Mouse (Mus musculus) forebrain, embryonic 16.5 days (tissue): ENCODE measurements around the gene Slx4ip. TPM values are rescaled to one million over a fixed set of nuclear protein-coding genes. Genes with fewer than 3 reads are reported as not detected.
A peak's percentile ranks its signal among the peaks of the same experiment; 100 is the strongest.

Source experiments
- ATAC-seq: fragments of 200-750 bp; cut with Nextera tagmentation; 2 replicates; pipeline ENCODE4 v1.8.0; 2017; ENCODE audit warnings: mild to moderate bottlenecking, moderate library complexity
- H3K27ac ChIP-seq: fragments of 300-500 bp; sonication (generic); 2 replicates; pipeline ENCODE4 v1.5.1; 2014; ENCODE audit warnings: low read length, control low read depth
- H3K27me3 ChIP-seq: fragments of 300-500 bp; sonication (generic); replicated peaks from 2 replicates; pipeline ENCODE4 v1.6.1; 2014; ENCODE audit warnings: low read length; ENCODE audit not compliant: control insufficient read depth, insufficient read depth
- H3K36me3 ChIP-seq: fragments of 300-500 bp; sonication (generic); 2 replicates; pipeline ENCODE4 v1.6.1; 2014; ENCODE audit not compliant: control insufficient read depth, insufficient read depth
- H3K4me1 ChIP-seq: fragments of 300-500 bp; sonication (generic); replicated peaks from 2 replicates; pipeline ENCODE4 v1.6.1; 2014; ENCODE audit warnings: low read length; ENCODE audit not compliant: control insufficient read depth, insufficient read depth
- H3K4me2 ChIP-seq: fragments of 300-500 bp; sonication (generic); 2 replicates; pipeline ENCODE4 v1.6.1; 2014; ENCODE audit warnings: mild to moderate bottlenecking, low read length, control low read depth
- H3K4me3 ChIP-seq: fragments of 300-500 bp; sonication (generic); replicated peaks from 2 replicates; pipeline ENCODE4 v1.5.1; 2014; ENCODE audit warnings: mild to moderate bottlenecking, low read length, control low read depth
- H3K9ac ChIP-seq: fragments of 300-500 bp; sonication (generic); replicated peaks from 2 replicates; pipeline ENCODE4 v1.6.1; 2014; ENCODE audit warnings: low read depth, low read length, control low read depth
- H3K9me3 ChIP-seq: fragments of 300-500 bp; sonication (generic); 2 replicates; pipeline ENCODE4 v1.6.1; 2016; ENCODE audit warnings: low read length; ENCODE audit not compliant: control insufficient read depth
- WGBS: fragments of 180-500 bp; shearing (Covaris S2); extraction: QIAGEN DNeasy Blood & Tissue Kit; methylation state at CpG from one replicate; pipeline ENCODE4 v1.1.7; 2014; 5-methylcytosine and 5-hydroxymethylcytosine counted together
- polyA plus RNA-seq: library from polyadenylated mRNA; unstranded; fragments of >200 nt; fragmentation: Nextera tagmentation; extraction: Ambion mirVana; gene quantifications from 2 replicates; pipeline ENCODE4 v1.2.1, GENCODE M21; 2015

Slx4ip gene
- polyA plus RNA-seq, 1 experiment from 2014 or later, result 12.4 TPM

DNA sequence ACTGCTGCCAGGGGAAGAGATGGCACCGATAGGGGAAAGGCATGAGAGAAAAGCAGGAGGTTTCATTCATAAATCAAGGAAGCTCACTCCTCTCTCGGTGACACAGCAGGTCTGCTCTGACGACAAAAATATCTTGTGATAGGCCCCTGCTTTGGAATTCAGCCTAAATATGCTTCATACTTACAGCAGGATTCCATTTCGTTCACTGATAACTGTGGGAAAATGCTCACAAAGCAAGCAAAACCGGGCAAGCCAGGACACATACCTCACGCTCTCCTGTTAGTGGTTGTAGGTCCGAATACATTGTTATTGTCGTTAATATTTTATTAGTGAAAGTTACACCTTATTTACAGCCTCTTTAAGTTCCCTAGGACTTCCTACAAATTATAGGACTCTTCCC lies 216.9 kb downstream of the Slx4ip start:
- H3K4me2 ChIP-seq, result no peak overlapping the region
- no peaks in the 10 kb centered on the region for H3K9me3 ChIP-seq

DNA sequence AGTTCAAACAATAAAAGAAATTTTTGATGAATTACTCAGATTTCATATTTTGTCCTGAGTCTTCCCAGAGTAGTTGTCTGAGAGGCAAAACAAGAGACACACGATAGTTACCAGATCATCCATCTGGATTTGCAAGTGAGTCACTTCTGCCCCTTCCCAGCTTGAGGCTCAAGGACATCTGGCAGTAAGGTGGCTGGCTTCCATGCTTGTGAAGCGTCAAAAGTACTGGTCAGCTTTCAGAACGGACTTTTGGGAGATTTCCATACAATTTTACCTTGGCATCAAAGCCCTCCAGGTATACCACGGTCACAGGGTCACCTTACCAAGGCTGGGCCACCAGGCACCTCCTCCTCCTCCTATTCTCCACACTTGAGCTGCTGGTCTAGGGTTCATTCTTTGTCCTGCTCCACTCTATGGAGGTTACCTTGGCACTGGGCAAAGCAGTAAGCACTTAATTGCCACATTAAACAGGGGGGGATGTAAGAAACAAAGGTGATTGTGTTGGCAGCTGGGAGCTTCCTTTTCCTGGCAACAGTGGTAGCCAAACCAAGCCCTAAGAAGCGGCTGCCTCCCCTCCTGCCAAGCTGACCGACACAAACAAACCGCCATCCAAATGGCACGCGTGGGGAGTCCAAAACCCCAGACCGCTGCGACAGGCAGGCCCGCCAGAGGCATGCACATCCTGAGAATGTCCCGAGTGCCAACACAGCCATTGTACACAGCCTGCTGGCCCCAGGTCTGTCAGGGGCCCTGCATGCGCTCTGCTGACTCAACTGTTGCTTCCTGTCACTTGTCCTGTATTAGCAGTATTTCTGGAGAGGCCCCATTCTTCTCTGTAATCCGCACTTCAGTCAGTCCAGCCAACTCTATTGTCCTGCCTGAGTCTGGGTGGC lies 218.5 kb downstream of the Slx4ip start:
- Histone ChIP-seq H3K9ac (no peak overlapping the region), H3K36me3 (no peaks in the 10 kb centered on the region), H3K4me1 (peaks cover 30% of the 10 kb centered on the region), H3K27ac (no peak overlapping the region), H3K9me3 (no peaks in the 10 kb centered on the region), H3K4me3 (no peak overlapping the region), H3K27me3 (peaks cover 6% of the 10 kb centered on the region), H3K4me2 (no peak overlapping the region)
- WGBS, result 18% methylated on average over 15 of the region's 15 CpGs
- ATAC-seq, result peak; percentile 77

More for the DNA sequence above, 216.9 kb downstream of the Slx4ip start:
- Histone ChIP-seq H3K36me3 (no peaks in the 10 kb centered on the region), H3K4me3 (no peak overlapping the region), H3K27ac (no peak overlapping the region), H3K4me1 (peaks cover 20% of the 10 kb centered on the region), H3K27me3 (peaks cover 6% of the 10 kb centered on the region), H3K9ac (no peak overlapping the region)
- ATAC-seq, result no peak
- WGBS, result 50% methylated on average over 8 of the region's 8 CpGs

DNA sequence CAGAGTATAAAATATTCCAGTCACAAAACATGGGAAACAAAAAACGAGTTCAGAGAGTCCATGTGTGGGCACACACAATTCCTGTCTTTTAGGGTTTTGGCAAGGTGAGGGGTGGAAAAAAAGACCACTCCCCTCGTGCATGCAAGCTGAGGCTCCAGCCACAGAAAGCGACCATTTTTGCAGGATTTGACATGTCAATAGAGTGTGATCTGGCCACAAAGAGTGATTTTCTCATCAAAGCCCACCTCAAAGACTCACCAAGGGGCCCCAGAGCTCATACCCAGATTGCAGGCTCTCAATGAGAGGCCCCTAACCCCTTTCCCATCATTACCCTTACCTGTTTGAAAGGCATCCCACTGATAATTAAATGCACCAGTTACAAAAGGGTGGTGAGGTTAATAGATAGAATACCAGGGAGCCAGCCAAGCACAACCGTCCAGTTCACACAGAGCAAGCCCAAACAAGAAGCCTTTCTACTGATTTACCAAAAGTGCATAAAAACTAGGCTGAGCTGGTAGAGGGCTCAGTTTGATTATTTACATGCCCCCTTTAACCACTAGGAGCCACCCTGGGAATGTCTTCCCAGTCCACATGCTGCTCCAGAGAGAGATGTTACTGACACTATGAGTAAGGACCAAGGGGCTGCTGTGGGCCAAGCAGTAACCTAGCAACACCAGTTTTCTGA lies 219.3 kb downstream of the Slx4ip start:
- Histone ChIP-seq H3K36me3 (no peaks in the 10 kb centered on the region), H3K4me1 (peaks cover 38% of the 10 kb centered on the region), H3K9me3 (no peaks in the 10 kb centered on the region), H3K27me3 (peaks cover 6% of the 10 kb centered on the region), H3K4me2 (no peak overlapping the region), H3K4me3 (no peak overlapping the region), H3K9ac (no peak overlapping the region), H3K27ac (no peak overlapping the region)
- 7% methylated on average over 4 of the region's 4 CpGs for WGBS
- no peak for ATAC-seq

DNA sequence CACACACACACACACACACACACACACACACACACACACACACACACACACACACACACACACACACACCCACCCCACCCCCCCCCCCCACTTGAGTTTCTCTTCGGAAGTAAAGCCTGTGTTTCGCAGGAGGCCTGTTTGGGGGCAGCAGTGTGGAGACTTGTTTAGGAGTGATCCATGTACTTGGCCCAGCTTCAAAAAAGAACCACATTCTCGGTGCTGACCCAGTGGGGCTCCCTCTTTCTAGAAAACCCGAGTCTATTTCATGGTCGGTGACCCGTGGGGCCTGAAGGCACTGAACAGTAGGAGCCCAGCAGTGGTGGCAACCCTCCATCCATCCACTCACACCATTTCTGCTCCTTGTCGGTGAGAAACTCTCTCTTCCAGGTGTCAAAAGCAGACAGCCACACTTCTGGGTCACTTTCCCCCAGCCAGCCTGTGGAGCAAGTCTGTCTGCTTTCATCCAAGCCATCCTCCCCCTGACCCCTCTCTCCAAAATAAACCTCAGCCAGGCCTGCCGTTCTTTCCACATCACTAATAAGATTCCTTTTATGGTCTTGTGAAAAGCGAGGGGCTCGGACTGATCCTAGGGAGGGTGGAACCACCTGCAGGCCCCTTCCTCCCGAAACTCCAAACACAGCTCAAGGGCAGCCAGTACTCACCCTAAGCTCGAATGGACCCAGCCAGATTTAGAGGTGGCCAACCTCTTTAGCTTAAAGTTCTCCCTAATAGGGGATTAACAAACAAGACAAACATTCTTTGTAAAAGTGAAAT lies 222.5 kb downstream of the Slx4ip start:
- H3K4me1 ChIP-seq, result peaks cover 43% of the 10 kb centered on the region
- H3K27ac ChIP-seq, result no peak overlapping the region
- H3K4me2 ChIP-seq, result peak overlapping the region; percentile 89
- H3K4me3 ChIP-seq, result peak overlapping the region; percentile 68
- no peaks in the 10 kb centered on the region for H3K9me3 ChIP-seq
- H3K36me3 ChIP-seq, result no peaks in the 10 kb centered on the region
- peaks cover 7% of the 10 kb centered on the region for H3K27me3 ChIP-seq
- WGBS, result 4% methylated on average over 12 of the region's 12 CpGs
- H3K9ac ChIP-seq, result peak overlapping the region; percentile 23; the same call in 1 of the 2 replicates
- ATAC-seq, result no peak

DNA sequence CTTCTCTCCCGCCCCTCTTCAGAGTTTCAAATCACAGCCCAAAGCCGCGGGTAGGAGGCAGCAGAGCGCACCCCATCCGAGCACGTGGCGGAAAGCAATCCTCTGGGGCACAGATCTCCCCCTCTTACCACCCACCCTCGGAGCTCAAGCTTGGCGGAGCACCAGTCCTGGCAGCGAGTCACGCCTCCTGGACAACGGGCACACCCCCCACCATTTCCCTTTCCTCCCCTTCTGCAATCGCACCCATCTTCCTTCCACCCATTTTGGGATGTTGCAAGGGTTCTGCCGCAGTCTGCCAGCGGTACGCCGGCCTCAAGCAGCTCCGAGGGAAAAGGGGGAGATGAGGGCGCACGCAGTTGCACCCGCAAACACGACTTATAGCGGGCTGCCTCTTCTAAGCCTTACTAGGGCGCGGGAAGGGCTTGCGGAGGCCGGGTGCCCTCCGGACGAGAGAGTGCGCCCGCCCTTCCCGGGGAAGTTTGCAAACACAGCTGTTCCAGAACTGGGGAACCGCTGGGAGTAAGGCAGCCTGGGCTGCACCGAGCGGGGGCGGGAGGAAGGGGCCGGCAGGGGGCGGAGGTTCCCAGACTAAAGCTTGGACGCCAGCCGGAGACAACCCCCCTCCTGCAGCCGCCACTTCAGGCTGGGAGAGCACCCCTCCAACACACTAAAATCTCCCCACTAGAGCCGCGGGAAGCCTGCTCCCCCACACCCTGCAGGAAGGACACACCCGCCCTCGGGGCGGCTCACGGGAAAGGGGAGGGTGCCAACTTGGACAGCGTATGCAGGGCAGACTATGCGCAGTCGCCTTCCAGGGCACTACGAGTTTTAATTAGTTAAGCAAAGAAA lies 223.5 kb downstream of the Slx4ip start:
- peak; percentile 63 for ATAC-seq
- Histone ChIP-seq H3K27me3 (peaks cover 10% of the 10 kb centered on the region), H3K4me1 (peaks cover 37% of the 10 kb centered on the region), H3K4me3 (peak overlapping the region; percentile 68), H3K9me3 (no peaks in the 10 kb centered on the region), H3K27ac (peak overlapping the region; percentile 48; the same call in 1 of the 2 replicates), H3K4me2 (peak overlapping the region; percentile 89), H3K9ac (peak overlapping the region; percentile 59), H3K36me3 (no peaks in the 10 kb centered on the region)
- under 1% methylated on average over 49 of the region's 51 CpGs for WGBS

DNA sequence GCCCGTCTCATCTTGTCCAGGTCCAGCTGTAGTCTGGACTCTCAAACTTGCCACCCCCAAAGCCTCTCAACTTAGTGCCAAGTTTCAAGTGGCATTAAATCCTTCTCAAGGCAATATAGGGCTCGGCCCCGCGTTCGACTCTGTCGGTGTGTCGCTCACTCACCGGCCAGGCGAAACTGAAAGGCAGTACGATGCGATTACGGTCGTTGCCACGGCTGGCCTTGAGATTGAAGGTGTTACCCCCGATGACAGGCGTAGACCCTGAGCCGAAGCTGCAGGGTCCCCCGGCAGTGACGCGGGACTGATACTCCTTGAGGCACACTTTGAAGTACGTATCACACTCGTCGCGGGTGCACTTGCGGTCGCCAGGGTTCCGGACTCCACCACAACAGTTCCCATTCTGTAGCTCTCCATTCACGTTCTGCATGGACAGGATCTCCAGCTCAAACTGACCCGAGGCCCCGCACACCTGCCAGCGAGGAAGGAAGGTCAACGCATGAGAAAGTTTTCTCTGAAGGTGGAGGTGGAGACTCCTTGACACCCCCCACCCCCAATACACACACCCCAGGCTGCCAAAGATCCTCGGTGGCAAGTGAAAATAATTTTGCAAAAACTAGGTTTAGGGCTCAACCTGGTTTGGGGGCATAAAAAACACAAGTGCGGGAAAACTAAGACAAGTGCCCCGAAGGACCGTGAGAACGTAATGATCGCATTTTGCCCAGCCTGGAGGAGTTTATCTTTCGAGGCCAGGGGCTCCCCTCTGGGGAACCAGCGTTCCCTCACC lies 224.4 kb downstream of the Slx4ip start:
- ATAC-seq, result no peak
- Histone ChIP-seq H3K27ac (no peak overlapping the region; the same call in 1 of the 2 replicates), H3K27me3 (peaks cover 10% of the 10 kb centered on the region), H3K4me1 (peaks cover 29% of the 10 kb centered on the region), H3K36me3 (no peaks in the 10 kb centered on the region), H3K4me3 (peak overlapping the region; percentile 68), H3K9me3 (no peaks in the 10 kb centered on the region), H3K4me2 (peak overlapping the region; percentile 89), H3K9ac (peak overlapping the region; percentile 59)
- under 1% methylated on average over 40 of the region's 40 CpGs for WGBS

DNA sequence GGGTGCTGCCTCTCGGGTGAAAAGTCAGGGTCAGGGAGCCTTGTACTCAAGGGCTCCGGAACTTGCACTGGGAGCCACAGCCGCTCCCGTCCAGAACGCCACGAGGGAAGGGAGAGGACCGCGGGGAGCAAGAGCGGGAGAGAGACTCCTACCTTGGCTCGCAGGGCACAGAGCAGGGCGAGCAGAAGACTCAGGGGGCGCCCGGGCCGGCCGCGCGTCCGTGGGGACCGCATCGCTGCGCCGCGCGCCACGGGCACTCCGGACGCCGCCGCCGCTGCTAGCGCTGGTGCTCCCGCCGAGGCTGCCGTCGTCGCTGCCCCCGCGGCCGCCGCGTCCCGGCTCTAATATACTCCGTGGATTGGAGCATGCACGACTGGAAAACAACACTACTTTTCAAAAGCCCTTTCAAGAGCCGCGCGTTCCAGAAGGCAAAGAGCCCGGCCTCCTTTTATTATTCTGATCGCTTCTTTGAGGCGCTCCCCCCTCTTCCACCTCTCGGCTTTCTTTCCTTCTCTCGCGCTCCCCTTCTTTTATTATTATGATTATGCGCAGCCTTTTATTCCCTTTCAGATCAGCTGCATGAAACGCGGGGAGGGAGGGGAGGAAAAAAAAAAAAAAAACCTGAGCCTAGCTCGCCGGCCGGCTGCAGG lies 225.1 kb downstream of the Slx4ip start, which contains the start of gene Jag1:
TSS of gene Jag1 (minus strand) at position 620 of the 650 bp plus-strand sequence.
- H3K9me3 ChIP-seq, result no peaks in the 10 kb centered on the region
- H3K9ac ChIP-seq, result peak within 1 kb of the TSS; percentile 59
- H3K27ac ChIP-seq, result peak within 1 kb of the TSS; percentile 79
- ATAC-seq, result peak; percentile 26
- no peaks in the 10 kb centered on the region for H3K36me3 ChIP-seq
- H3K4me1 ChIP-seq, result peaks cover 29% of the 10 kb centered on the region
- WGBS, result under 1% methylated on average over 56 of the region's 59 CpGs
- H3K27me3 ChIP-seq, result peaks cover 10% of the 10 kb centered on the region
- peak within 1 kb of the TSS; percentile 68 for H3K4me3 ChIP-seq
- H3K4me2 ChIP-seq, result peak within 1 kb of the TSS; percentile 89
